Mouse (Mus musculus) brain, embryonic 18.5 days (tissue): Measurements from ENCODE around the gene Lifr.

Experiments
- DNase-seq: peaks from one replicate; pipeline ENCODE4 v3.0.0-alpha.2; 2012; ENCODE audit warnings: low read depth, low spot score

The Lifr gene

GRCm38 (mm10) chr15:7201421-7202380 lies 111.3 kb downstream of the Lifr start:
- no peak for DNase-seq

- no peak for DNase-seq
Observed at GRCm38 (mm10) chr15:7202981-7203380, 112.6 kb downstream of the Lifr start.

DNA sequence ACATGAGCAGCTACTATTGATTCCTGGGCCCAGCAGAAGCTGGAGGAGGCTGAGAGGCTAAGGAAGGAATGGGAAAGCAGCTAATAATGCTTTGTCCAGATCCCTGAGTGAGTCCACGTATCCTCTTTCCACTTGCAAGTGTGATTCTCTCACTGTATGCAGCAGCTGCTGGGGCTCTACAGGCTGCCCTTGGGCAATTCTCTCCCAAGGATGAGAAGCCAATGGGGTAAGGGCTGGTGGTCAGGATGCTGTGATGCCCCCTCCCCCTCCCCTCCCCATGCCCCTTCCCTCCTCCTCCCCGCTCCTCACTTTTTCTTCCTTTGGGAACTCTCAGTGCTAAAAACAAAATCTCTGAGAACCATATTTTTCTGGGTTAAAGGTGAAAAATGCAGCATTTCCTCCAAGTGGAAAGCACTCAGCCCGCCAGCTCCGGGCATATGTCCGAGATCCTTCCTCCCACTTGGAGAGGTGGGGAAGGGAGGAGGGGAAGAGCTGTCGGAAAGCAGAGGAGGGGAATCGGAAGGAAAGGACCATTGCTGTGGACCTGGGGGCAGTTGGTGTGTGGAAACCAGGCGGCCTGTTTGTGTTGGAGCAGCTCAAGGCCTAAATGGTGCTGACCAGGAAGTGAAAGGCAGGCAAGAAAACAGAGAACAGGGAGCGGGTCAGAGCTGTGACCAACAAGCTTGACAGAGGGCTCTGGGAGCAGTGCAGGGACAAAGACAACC lies 113.4 kb downstream of the Lifr start:
- no peak for DNase-seq

DNA sequence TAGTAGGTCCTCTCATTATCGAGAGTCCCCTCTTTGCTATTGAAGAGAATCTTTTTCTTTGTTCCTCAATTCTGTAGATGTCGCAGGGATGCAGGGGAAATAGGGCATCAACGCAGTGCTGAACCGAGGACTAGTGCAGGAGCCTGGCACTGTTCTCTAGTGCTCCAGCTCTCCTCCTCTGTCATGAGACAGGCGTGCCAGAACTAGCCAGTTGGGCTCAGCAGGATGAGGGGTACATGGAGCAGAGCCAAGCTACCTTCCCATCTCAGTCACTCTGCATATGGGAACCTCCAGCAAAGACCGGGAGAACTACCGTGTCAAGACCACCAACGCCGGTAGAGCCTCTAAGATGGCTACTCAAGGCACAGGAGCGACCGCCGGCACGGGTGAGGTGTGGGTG lies 114.5 kb downstream of the Lifr start:
- DNase-seq: no peak

- no peak for DNase-seq
Observed at GRCm38 (mm10) chr15:7206110-7206509, 115.7 kb downstream of the Lifr start.

GRCm38 (mm10) chr15:7207292-7207691 lies 116.9 kb downstream of the Lifr start:
- no peak for DNase-seq

DNA sequence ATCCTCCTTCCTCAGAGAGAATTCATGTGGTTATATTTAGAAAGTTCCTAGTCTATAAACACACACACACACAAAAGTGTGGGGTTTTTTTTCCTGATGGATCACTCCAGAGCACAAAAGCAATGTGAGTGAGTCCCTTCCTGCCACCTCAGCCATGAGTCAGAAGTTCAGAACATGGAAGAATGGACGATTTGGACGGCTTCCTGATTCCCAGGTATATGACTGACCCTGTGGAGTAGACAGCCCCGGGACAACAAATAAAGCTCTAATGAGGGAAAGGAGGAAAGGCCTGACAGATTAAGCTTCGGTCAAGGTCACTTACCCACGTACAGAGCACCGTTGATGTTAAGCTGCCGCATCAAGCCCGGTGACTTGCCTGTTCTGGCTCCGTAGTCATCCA lies 117.8 kb downstream of the Lifr start:
- no peak for DNase-seq

GRCm38 (mm10) chr15:7213683-7214082 lies 123.3 kb downstream of the Lifr start:
- no peak for DNase-seq

- no peak for DNase-seq
Observed at GRCm38 (mm10) chr15:7215845-7216244, 125.4 kb downstream of the Lifr start.

DNA sequence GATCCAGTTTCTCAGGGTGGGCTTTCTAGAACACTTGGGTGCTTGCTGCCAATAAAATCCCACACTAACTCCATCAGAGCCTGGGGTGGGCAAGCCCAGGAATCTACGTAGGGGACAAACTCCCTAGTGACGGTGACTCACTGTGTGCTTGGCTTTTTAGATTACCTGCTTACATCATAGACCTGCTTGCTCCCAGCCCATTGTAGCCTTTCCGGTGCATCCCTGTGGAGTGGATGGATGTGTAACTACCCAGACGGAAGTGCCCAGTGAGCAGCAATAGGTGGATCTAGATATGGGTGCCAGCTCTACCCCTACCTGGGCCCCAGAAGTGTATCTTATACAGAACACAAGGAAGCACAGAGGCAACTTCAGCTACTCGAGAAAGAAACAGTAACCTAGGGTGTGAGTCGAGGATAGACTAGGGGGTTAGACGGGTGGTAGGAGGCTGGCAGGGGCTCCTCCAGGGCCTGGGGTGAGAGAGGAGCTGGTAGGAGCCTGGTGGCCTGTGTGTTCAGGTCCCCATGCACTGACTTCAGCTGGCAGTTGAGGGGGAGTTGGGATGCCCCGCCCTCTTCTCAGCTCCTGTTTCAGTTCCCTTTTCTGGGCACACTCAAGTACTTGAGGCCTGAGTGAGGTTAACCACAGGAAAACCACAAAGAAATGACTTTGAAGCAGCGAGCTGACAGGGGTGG lies 126.3 kb downstream of the Lifr start:
- no peak for DNase-seq

DNA sequence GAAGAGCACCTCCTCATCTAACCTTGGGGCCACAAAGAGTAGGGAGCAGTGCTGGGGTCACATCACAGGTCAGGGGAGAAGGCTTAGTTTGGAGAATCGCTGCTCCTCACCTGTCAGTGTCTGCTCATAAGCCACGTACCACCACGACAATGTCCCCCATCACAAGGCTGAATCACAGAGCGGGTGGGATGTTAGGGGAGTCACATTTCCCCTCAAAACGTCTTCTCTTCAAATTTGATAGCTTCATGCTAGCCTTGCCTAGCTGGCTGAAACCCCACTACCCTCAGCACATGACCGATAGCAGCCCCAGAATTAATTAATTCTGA lies 126.8 kb downstream of the Lifr start:
- DNase-seq: no peak

DNA sequence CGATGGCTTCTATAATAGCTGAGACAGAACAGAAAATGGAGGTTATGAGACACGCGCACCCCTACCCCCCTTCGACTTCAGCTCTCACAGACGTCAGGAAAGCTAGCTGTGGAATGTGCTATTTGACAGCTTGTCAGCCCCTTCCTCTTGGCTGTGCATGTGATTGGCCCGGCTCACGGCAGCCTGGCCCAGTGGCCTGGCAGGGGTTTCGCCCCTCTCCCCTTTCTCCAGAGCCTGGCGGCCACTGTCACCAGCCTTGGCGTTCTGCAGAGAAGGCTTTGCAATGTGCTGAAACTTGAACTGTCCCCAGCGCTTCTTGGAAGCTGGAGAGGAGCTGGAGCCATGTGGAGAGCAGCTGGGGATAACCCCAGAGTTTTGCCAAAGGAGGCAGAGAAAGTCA lies 132.4 kb downstream of the Lifr start:
- DNase-seq: no peak

DNA sequence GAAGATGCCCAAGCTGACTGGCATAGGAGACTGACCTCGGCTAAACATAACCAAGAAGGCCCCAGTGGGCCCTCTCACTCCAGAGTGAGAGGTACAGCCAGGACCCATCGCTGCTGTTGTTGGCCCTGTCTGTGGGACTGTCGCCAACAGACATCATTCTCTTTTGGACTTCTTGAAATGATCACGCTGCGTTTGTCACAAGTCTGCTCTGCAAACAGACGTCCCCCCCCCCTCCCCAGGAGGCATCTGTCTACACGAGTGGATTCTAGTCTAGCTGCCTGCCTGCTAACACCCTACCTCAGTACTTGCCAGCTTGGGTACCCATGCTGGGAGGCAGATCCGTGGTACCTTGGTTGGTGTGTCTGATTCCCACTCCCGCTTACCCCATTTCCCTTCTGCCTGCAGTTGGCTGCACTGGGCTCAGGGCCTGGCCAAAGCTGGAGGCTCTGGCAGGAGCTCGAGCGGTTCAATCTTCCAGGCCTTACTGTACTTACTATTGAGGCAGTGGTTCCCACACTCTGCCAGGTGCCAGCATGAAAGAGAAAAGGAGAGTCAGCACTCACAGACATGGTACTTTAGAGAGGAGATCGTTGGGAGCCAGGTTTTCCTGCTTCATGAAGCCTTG lies 133.8 kb downstream of the Lifr start:
- DNase-seq: no peak

- DNase-seq: peak; percentile 47
Observed at GRCm38 (mm10) chr15:7226225-7226624, 135.8 kb downstream of the Lifr start.

- no peak for DNase-seq
Observed at GRCm38 (mm10) chr15:7233393-7234090, 143.1 kb downstream of the Lifr start.

DNA sequence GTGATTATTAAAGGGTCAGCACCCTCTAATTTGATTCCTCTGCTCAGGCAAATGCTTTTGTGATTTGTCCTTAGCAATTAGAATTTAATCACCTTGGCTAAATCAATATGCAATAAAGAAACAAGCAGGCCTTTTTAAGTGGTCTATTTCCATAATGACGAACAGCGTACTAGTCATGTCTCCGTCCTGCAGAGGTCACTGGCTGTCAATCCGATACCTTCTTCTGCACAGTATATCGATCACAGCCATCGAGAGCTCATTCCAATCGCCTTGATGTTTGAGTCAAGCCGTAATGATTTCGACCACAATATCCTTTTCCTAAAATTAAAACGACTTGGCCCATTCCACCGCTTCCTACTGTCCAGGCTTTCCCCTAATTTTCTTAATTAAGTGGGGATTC lies 149.5 kb downstream of the Lifr start:
- no peak for DNase-seq

GRCm38 (mm10) chr15:7240950-7241349 lies 150.5 kb downstream of the Lifr start:
- no peak for DNase-seq

GRCm38 (mm10) chr15:7242161-7242850 lies 151.9 kb downstream of the Lifr start:
- no peak for DNase-seq
